Mouse (Mus musculus) layer of hippocampus, adult 9-10 months (tissue): ENCODE data around the gene Ctrc.
"Not testable (repeated sequence)": the region's sequence is repeated elsewhere in the genome, so short reads cannot be mapped to it uniquely, and the experiment has no call there.

ENCODE experiments used
- DNase-seq: peaks from one replicate; pipeline ENCODE4 v3.0.0; 2022; ENCODE audit warnings: low spot score

The Ctrc gene

GRCm38 (mm10) chr4:141787046-141787445, 59.1 kb downstream of the Ctrc start:
- DNase-seq = no peak

GRCm38 (mm10) chr4:141786141-141786540, 60.0 kb downstream of the Ctrc start:
- no peak for DNase-seq

GRCm38 (mm10) chr4:141784835-141785234, 61.3 kb downstream of the Ctrc start:
- no peak for DNase-seq

- DNase-seq = no peak
Observed at GRCm38 (mm10) chr4:141781201-141781985, 64.8 kb downstream of the Ctrc start.

- DNase-seq = no peak
Observed at GRCm38 (mm10) chr4:141779828-141780227, 66.3 kb downstream of the Ctrc start.

- not testable (repeated sequence) for DNase-seq
Observed at GRCm38 (mm10) chr4:141773019-141773418, 73.1 kb downstream of the Ctrc start.

GRCm38 (mm10) chr4:141771823-141772222, 74.3 kb downstream of the Ctrc start:
- DNase-seq = no peak

- DNase-seq = no peak
Observed at GRCm38 (mm10) chr4:141769501-141770160, 76.5 kb downstream of the Ctrc start.

- DNase-seq = no peak
Observed at GRCm38 (mm10) chr4:141767353-141768036, 78.7 kb downstream of the Ctrc start.

- no peak for DNase-seq
Observed at GRCm38 (mm10) chr4:141766668-141767352, 79.3 kb downstream of the Ctrc start.

GRCm38 (mm10) chr4:141766316-141766667, 79.9 kb downstream of the Ctrc start:
- peak; percentile 42 for DNase-seq

- no peak for DNase-seq
Observed at GRCm38 (mm10) chr4:141765008-141765407, 81.2 kb downstream of the Ctrc start.
